Mouse (Mus musculus) large intestine, adult 2 months (tissue): Measurements from ENCODE around the gene Car15. TPM values are rescaled to one million over a fixed set of nuclear protein-coding genes. Genes with fewer than 3 reads are reported as not detected.

ENCODE experiments used
- DNase-seq: peaks from one replicate; pipeline ENCODE4 v3.0.0-alpha.2; 2012; ENCODE audit warnings: low read depth, low spot score
- WGBS: fragments of 180-500 bp; shearing (Covaris S2); methylation state at CpG from one replicate; pipeline ENCODE4 v1.1.7; 2018; 5-methylcytosine and 5-hydroxymethylcytosine counted together
- polyA plus RNA-seq: library from polyadenylated mRNA; depleted of rRNA; stranded (reverse); fragments of >200 nt; gene quantifications from 2 replicates; pipeline ENCODE4 v1.2.3, GENCODE M21; 2012

Gene Car15
- polyA plus RNA-seq, 1 experiment: 8.8 TPM

- WGBS: 18% methylated on average over 33 of the region's 33 CpGs
- DNase-seq: no peak
Measured at GRCm38 (mm10) chr16:17804449-17804912, 33.7 kb downstream of the Car15 start.

GRCm38 (mm10) chr16:17803675-17804448 is 34.3 kb downstream of the Car15 start:
- no peak for DNase-seq
- 40% methylated on average over 33 of the region's 33 CpGs for WGBS

DNA sequence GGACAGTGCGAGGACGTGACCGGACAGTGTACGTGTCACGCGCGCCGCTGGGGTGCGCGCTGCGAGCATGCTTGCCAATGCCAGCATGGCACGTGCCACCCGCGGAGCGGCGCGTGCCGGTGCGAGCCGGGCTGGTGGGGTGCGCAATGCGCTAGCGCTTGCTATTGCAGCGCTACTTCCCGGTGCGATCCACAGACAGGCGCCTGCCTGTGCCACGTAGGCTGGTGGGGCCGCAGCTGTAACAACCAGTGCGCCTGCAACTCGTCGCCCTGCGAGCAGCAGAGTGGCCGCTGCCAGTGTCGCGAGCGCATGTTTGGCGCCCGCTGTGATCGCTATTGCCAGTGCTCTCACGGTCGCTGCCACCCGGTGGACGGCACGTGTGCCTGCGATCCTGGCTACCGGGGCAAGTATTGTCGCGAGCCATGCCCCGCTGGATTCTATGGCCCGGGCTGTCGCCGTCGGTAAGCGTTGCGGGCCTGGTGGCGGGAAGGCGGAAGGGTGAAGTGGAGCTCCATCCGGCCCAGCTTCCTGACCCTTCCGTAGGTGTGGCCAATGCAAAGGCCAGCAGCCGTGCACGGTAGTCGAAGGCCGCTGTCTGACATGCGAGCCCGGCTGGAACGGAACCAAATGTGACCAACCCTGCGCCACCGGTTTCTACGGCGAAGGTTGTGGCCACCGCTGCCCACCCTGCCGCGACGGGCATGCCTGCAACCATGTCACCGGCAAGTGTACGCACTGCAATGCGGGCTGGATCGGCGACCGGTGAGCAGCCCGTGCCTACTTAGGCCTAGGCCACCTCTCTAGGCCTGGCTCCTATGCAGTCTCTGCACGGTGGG is 35.1 kb downstream of the Car15 start:
- WGBS: 22% methylated on average over 83 of the region's 83 CpGs
- DNase-seq: no peak

- DNase-seq: no peak
- 25% methylated on average over 18 of the region's 18 CpGs for WGBS
Measured at GRCm38 (mm10) chr16:17802456-17802838, 35.7 kb downstream of the Car15 start.

- no peak for DNase-seq
- 25% methylated on average over 7 of the region's 7 CpGs for WGBS
Measured at GRCm38 (mm10) chr16:17801777-17802455, 36.2 kb downstream of the Car15 start.

- no peak for DNase-seq
Measured at GRCm38 (mm10) chr16:17799584-17799983, 38.6 kb downstream of the Car15 start.

GRCm38 (mm10) chr16:17798321-17799180 is 39.6 kb downstream of the Car15 start:
- WGBS: 7% methylated on average over 38 of the region's 45 CpGs
- DNase-seq: no peak

GRCm38 (mm10) chr16:17797812-17798311 is 40.3 kb downstream of the Car15 start:
- no peak for DNase-seq
- 7% methylated on average over 29 of the region's 29 CpGs for WGBS

GRCm38 (mm10) chr16:17796971-17797811 is 41.0 kb downstream of the Car15 start, which contains the start of gene Scarf2:
Gene Scarf2 (plus strand): TSS chr16:17797282.
- no peak for DNase-seq
- WGBS: 5% methylated on average over 79 of the region's 81 CpGs

- no peak for DNase-seq
Measured at GRCm38 (mm10) chr16:17796519-17796918, 41.6 kb downstream of the Car15 start.

DNA sequence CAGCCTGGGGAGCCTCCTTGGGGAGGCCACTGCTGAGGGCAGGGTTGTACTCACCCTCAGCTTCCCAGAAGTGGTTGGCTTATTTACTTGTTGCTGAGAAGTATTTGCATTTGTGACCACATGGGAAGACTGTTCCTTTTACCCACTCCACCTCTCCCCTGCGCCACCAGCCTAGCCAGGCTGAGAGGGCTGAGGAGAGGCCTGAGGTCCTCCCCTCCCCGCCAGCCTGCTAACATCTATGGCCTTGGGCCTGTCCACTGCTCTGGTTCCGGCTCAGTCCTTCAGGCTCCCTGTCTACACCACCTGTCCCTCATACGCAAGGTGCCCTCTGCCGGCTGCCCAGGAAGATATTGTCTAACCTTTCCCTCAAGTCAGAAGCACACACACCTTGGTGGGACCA is 42.5 kb downstream of the Car15 start:
- WGBS: 70% methylated on average over 5 of the region's 5 CpGs
- DNase-seq: no peak

GRCm38 (mm10) chr16:17794047-17794446 is 44.1 kb downstream of the Car15 start:
- DNase-seq: no peak
- 91% methylated on average over 4 of the region's 4 CpGs for WGBS

- DNase-seq: no peak
- WGBS: 86% methylated on average over 3 of the region's 3 CpGs
Measured at GRCm38 (mm10) chr16:17792728-17793127, 45.4 kb downstream of the Car15 start.

- no peak for DNase-seq
- 64% methylated on average over 3 of the region's 3 CpGs for WGBS
Measured at GRCm38 (mm10) chr16:17785337-17785736, 52.8 kb downstream of the Car15 start.
